Mouse (Mus musculus): ENCODE measurements around the gene Kcnj6.
"Not testable (repeated sequence)": the region's sequence is repeated elsewhere in the genome, so short reads cannot be mapped to it uniquely, and the experiment has no call there.

Kcnj6 gene

GRCm38 (mm10) chr16:94852407-94853160, 144.9 kb downstream of the Kcnj6 start:
- no peak for DNase-seq (ENCODE audit: extremely low read depth, insufficient read length, low spot score)

- DNase-seq (ENCODE audit: extremely low read depth, insufficient read length, low spot score), result no peak
Observed at GRCm38 (mm10) chr16:94850393-94850792, 147.1 kb downstream of the Kcnj6 start.

GRCm38 (mm10) chr16:94845996-94846395, 151.5 kb downstream of the Kcnj6 start:
- no peak for DNase-seq (ENCODE audit: extremely low read depth, insufficient read length, low spot score)

GRCm38 (mm10) chr16:94844769-94845168, 152.7 kb downstream of the Kcnj6 start:
- no peak for DNase-seq (ENCODE audit: extremely low read depth, insufficient read length, low spot score)

GRCm38 (mm10) chr16:94839398-94839797, 158.1 kb downstream of the Kcnj6 start:
- no peak for DNase-seq (ENCODE audit: extremely low read depth, insufficient read length, low spot score)

- no peak for DNase-seq (ENCODE audit: extremely low read depth, insufficient read length, low spot score)
Observed at GRCm38 (mm10) chr16:94837881-94838280, 159.6 kb downstream of the Kcnj6 start.

- no peak for DNase-seq (ENCODE audit: extremely low read depth, insufficient read length, low spot score)
Observed at GRCm38 (mm10) chr16:94834502-94834901, 163.0 kb downstream of the Kcnj6 start.

GRCm38 (mm10) chr16:94828166-94828565, 169.3 kb downstream of the Kcnj6 start:
- DNase-seq (ENCODE audit: extremely low read depth, insufficient read length, low spot score), result no peak

GRCm38 (mm10) chr16:94827092-94827585, 170.4 kb downstream of the Kcnj6 start:
- no peak for DNase-seq (ENCODE audit: extremely low read depth, insufficient read length, low spot score)

GRCm38 (mm10) chr16:94825274-94825673, 172.2 kb downstream of the Kcnj6 start:
- DNase-seq (ENCODE audit: extremely low read depth, insufficient read length, low spot score), result no peak

GRCm38 (mm10) chr16:94822611-94823010, 174.9 kb downstream of the Kcnj6 start:
- DNase-seq (ENCODE audit: extremely low read depth, insufficient read length, low spot score), result no peak

GRCm38 (mm10) chr16:94821610-94822009, 175.9 kb downstream of the Kcnj6 start:
- DNase-seq (ENCODE audit: extremely low read depth, insufficient read length, low spot score), result no peak

- DNase-seq (ENCODE audit: extremely low read depth, insufficient read length, low spot score), result no peak
Observed at GRCm38 (mm10) chr16:94816391-94816790, 181.1 kb downstream of the Kcnj6 start.

- no peak for DNase-seq (ENCODE audit: extremely low read depth, insufficient read length, low spot score)
Observed at GRCm38 (mm10) chr16:94815891-94816290, 181.6 kb downstream of the Kcnj6 start.

- DNase-seq (ENCODE audit: extremely low read depth, insufficient read length, low spot score), result not testable (repeated sequence)
Observed at GRCm38 (mm10) chr16:94809286-94809685, 188.2 kb downstream of the Kcnj6 start.

- no peak for DNase-seq (ENCODE audit: extremely low read depth, insufficient read length, low spot score)
Observed at GRCm38 (mm10) chr16:94798241-94798640, 199.3 kb downstream of the Kcnj6 start.

GRCm38 (mm10) chr16:94797366-94797765, 200.1 kb downstream of the Kcnj6 start:
- no peak for DNase-seq (ENCODE audit: extremely low read depth, insufficient read length, low spot score)

GRCm38 (mm10) chr16:94793041-94793440, 204.5 kb downstream of the Kcnj6 start:
- DNase-seq (ENCODE audit: extremely low read depth, insufficient read length, low spot score), result no peak

GRCm38 (mm10) chr16:94789958-94790357, 207.5 kb downstream of the Kcnj6 start:
- DNase-seq (ENCODE audit: extremely low read depth, insufficient read length, low spot score), result no peak

GRCm38 (mm10) chr16:94788716-94789115, 208.8 kb downstream of the Kcnj6 start:
- DNase-seq (ENCODE audit: extremely low read depth, insufficient read length, low spot score), result no peak

GRCm38 (mm10) chr16:94788165-94788564, 209.3 kb downstream of the Kcnj6 start:
- DNase-seq (ENCODE audit: extremely low read depth, insufficient read length, low spot score), result peak; percentile 47

GRCm38 (mm10) chr16:94785873-94786272, 211.6 kb downstream of the Kcnj6 start:
- no peak for DNase-seq (ENCODE audit: extremely low read depth, insufficient read length, low spot score)
